Mouse (Mus musculus): Measurements from ENCODE around the gene Duox2. TPM values are rescaled to one million over a fixed set of nuclear protein-coding genes. Genes with fewer than 3 reads are reported as not detected.
"Not testable (repeated sequence)": the region's sequence is repeated elsewhere in the genome, so short reads cannot be mapped to it uniquely, and the experiment has no call there.

The Duox2 gene
- polyA plus RNA-seq (2015; fragmentation: Nextera tagmentation; extraction: Ambion mirVana), result not detected in 2 replicates

DNA sequence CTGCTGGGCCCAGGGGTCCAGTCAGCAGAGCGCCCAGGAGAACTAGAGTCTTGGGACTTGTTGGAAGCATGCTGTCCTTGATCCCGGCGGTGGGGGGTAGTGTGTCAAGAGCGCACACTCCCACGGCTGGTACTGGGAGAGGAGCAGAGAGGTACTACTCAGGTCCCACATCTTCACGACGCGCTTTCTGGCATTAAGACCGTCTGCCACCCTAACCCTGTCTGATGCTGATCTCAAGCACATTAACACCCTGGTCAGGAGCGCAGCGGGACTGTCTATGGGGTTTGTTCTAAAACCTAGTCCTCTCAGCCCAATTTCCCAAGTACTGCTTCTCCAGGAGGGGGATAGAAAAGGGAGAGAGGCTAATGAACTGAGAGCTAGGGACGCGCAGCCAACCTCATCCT lies at the start of gene Duox2:
Gene Duox2, minus strand, starts transcription at position 354 of the 404 bp plus-strand sequence.
- H3K4me1 ChIP-seq (replicated peaks), result peaks cover 49% of the 10 kb centered on the region
- peaks cover 99% of the 10 kb centered on the region for H3K27me3 ChIP-seq
- H3K4me3 ChIP-seq, result peak within 1 kb of the TSS; percentile 28
- H3K27ac ChIP-seq, result no peak within 1 kb of the TSS
- ATAC-seq (ENCODE audit: low FRiP score), result no peak
- 2% methylated on average over 13 of the region's 13 CpGs for WGBS
- H3K9ac ChIP-seq, result no peak within 1 kb of the TSS
- H3K4me2 ChIP-seq, result peak within 1 kb of the TSS; percentile 44
- H3K36me3 ChIP-seq, result no peaks in the 10 kb centered on the region
- H3K9me3 ChIP-seq, result no peaks in the 10 kb centered on the region

DNA sequence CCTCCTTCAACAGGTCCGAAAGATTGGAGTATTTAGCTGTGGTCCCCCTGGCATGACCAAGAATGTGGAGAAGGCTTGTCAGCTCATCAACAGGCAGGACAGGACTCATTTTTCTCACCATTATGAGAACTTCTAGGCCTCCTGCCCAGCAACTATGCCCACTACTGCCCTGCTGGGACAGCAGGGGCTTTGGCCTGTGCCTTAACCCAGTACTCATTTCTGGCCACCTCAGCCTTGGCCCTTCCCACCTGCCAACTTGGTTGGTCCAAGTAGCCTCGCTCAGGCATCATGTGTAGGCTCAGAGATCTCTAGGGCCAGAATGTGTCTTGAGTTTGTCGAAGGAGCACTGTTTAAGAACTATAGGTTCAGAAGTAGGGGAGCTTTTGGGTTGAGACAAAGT lies 49.0 kb upstream of the Duox2 start:
- 95% methylated on average over 3 of the region's 3 CpGs for WGBS
- Histone ChIP-seq H3K4me2 (no peak overlapping the region), H3K9ac (no peak overlapping the region), H3K27ac (no peak overlapping the region), H3K4me3 (no peak overlapping the region), H3K27me3 (no peaks in the 10 kb centered on the region), H3K9me3 (no peaks in the 10 kb centered on the region), H3K36me3 (0 out of 2 replicates have a peak, but pooled peaks cover 2% of the 10 kb centered on the region), H3K4me1 (replicated peaks) (peaks cover 45% of the 10 kb centered on the region)
- ATAC-seq (ENCODE audit: low FRiP score), result no peak

DNA sequence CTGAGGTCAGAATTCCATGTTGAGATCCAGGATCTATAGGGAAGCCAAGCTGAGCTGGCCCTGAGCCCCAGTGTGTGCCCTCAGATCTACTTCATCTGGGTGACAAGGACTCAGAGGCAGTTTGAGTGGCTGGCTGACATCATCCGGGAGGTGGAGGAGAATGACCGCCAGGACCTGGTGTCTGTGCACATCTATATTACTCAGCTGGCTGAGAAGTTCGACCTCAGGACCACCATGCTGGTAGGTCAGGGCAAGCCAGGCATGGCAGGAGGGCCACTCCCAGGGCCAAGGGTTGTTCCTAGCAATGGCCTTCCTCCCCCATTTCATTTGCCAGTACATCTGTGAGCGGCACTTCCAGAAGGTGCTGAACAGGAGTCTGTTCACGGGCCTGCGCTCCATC lies 47.9 kb upstream of the Duox2 start:
- not testable (repeated sequence) for H3K27ac ChIP-seq; H3K9ac ChIP-seq; H3K36me3 ChIP-seq; H3K4me2 ChIP-seq; ATAC-seq (ENCODE audit: low FRiP score); H3K9me3 ChIP-seq; H3K27me3 ChIP-seq; H3K4me3 ChIP-seq
- WGBS, result 85% methylated on average over 6 of the region's 6 CpGs
- H3K4me1 ChIP-seq (replicated peaks), result peaks cover 35% of the 10 kb centered on the region

DNA sequence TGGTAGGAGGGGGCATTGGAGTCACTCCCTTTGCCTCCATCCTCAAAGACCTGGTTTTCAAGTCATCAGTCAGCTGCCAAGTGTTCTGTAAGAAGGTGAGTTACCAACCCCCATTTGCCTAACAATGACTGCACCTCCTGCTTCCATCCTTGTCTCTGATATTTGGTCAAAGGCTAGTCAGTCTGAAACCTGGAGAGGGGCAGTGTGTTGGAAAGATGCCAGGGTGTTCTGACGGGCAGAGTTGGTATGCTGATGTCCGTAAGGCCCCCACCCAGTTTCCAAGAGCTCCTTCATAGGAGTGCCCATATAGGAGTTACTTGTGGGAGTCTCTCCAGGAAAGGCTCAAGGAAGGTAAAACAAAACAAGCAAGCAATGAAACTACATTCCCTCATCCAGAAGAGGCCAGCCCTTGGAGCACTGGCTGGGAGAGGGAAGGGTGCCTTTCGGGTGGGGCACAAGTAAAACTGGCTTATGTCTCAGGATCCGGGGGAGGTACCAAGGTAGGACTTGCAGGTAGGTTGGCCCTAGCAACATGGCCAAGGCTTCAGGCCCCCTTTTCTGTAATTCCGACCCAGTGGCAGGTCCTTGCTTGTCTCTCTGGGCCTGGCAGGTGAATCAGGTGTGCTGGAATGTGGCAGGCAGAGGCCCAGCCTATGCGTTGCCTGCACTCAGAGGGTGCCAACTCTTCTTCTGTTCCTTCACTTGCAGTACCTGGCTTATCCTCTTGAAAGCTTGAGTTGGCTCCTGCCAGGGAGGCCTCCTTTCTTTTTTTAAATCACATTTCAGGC lies 47.1 kb upstream of the Duox2 start:
- 90% methylated on average over 6 of the region's 6 CpGs for WGBS
- Histone ChIP-seq H3K27ac (no peak overlapping the region), H3K36me3 (0 out of 2 replicates have a peak, but pooled peaks cover 2% of the 10 kb centered on the region), H3K4me3 (no peak overlapping the region), H3K9me3 (no peaks in the 10 kb centered on the region), H3K4me2 (no peak overlapping the region), H3K27me3 (no peaks in the 10 kb centered on the region; the same call in 1 of the 2 replicates), H3K4me1 (replicated peaks) (peaks cover 28% of the 10 kb centered on the region), H3K9ac (no peak overlapping the region)
- ATAC-seq (ENCODE audit: low FRiP score), result no peak

DNA sequence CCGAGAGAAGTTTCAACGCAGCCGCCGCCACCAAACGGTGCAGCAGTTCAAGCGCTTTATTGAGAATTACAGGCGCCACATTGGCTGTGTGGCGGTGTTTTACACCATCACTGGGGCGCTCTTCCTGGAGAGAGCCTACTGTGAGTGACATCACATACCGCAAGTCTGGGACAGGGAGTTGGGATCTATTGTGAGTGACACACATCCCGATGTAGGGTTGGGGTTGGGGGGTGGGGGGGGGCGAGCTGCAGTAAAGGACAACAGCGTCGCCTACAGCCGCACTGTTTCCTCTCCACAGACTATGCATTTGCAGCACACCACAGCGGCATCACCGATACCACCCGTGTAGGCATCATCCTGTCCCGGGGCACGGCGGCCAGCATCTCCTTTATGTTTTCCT lies 39.0 kb upstream of the Duox2 start:
- Histone ChIP-seq H3K27me3 (peaks cover 8% of the 10 kb centered on the region; the same call in 1 of the 2 replicates), H3K9ac (no peak overlapping the region), H3K4me1 (replicated peaks) (no peaks in the 10 kb centered on the region), H3K27ac (no peak overlapping the region), H3K36me3 (no peaks in the 10 kb centered on the region), H3K9me3 (no peaks in the 10 kb centered on the region), H3K4me2 (peak overlapping the region; percentile 36), H3K4me3 (no peak overlapping the region)
- WGBS, result 61% methylated on average over 21 of the region's 21 CpGs
- no peak for ATAC-seq (ENCODE audit: low FRiP score)

DNA sequence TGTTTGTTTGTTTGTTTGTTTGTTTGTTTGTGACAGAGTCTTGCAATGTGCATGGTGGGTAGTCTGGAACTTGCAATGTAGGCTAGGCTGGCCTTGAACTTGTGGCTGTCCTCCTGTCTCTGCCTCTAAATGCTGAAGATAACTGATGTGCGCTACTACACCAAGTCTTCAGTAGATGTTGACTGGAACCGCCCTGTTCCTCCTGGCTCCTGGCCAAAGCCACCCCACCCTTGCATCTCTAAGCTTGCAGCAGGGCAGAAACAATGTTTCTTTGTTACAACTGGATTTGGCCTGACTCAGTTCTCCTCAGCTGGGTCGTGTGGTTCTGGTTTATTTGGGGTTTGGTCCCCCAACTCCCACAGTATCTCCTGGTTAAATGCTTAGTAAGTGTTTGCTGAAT lies 35.9 kb upstream of the Duox2 start:
- H3K9me3 ChIP-seq, result no peaks in the 10 kb centered on the region
- 60% methylated on average over 3 of the region's 3 CpGs for WGBS
- H3K9ac ChIP-seq, result no peak overlapping the region
- ATAC-seq (ENCODE audit: low FRiP score), result no peak
- 0 out of 2 replicates have a peak, but pooled peaks cover 3% of the 10 kb centered on the region for H3K27me3 ChIP-seq
- H3K36me3 ChIP-seq, result no peaks in the 10 kb centered on the region
- H3K27ac ChIP-seq, result no peak overlapping the region
- H3K4me1 ChIP-seq (replicated peaks), result no peaks in the 10 kb centered on the region
- H3K4me2 ChIP-seq, result no peak overlapping the region
- H3K4me3 ChIP-seq, result no peak overlapping the region

DNA sequence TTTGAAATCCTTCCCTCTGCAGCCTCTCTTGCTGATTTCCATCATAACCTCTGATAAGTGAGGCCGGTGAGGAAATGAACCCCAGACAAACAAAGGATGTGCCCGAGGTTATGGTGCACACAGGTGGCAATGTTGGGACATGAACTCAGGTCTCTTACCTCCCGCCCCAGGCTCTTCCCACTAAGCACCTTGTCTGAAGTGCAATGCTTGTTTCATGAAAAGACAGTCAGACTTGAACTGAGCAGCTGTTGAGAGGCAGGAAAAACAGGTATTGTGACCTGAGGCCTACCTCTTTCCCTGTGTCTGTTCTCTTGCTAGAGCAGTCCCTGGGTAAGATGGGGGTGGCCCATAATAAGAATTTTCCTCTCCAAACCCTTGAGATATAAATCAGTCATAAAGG lies 34.0 kb upstream of the Duox2 start:
- H3K36me3 ChIP-seq, result no peaks in the 10 kb centered on the region
- H3K4me2 ChIP-seq, result no peak overlapping the region
- H3K9ac ChIP-seq, result no peak overlapping the region
- H3K27ac ChIP-seq, result no peak overlapping the region
- ATAC-seq (ENCODE audit: low FRiP score), result no peak
- 94% methylated on average over 3 of the region's 3 CpGs for WGBS
- H3K4me1 ChIP-seq (replicated peaks), result no peaks in the 10 kb centered on the region
- no peaks in the 10 kb centered on the region for H3K9me3 ChIP-seq
- H3K27me3 ChIP-seq, result no peaks in the 10 kb centered on the region
- H3K4me3 ChIP-seq, result no peak overlapping the region

DNA sequence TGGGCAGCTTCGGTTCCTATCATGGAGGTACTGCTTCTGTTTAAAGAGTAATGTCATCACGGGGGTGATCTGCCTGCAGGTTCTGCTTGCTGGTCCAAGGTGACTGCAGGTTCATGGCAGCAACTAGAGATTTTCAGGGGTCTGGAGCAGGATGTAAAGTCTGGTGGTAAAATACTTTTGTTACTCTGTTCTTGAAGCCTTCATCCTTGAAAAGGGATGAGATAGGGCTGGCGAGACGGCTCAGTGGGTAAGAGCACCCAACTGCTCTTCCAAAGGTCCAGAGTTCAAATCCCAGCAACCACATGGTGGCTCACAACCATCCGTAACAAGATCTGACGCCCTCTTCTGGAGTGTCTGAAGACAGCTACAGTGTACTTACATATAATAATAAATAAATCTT lies 32.1 kb upstream of the Duox2 start:
- ATAC-seq (ENCODE audit: low FRiP score); H3K36me3 ChIP-seq: not testable (repeated sequence)
- 82% methylated on average over 6 of the region's 6 CpGs for WGBS

DNA sequence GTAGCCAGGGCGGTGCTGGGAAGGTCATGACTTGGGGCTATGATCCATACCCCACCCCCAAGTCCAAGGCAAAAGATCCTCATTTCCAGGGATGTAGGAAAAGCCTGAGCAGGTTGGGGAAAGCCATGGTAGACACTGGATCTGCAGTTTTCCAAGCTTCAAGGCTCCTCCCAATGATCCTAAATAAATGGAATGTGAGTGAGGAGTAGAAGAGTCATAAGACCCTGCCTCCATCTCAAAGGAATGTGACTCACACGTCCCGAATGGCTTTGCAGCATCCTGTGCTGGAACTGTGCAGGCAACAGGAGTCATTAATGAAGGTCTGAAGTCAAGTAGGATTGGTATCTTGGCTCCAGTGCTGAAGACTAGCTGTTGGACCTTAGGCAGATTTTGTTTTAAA lies 29.7 kb upstream of the Duox2 start:
- no peaks in the 10 kb centered on the region for H3K27me3 ChIP-seq
- no peaks in the 10 kb centered on the region for H3K4me1 ChIP-seq (replicated peaks)
- H3K27ac ChIP-seq, result no peak overlapping the region
- no peaks in the 10 kb centered on the region for H3K36me3 ChIP-seq
- no peak overlapping the region for H3K4me2 ChIP-seq
- no peak overlapping the region for H3K4me3 ChIP-seq
- no peaks in the 10 kb centered on the region for H3K9me3 ChIP-seq
- ATAC-seq (ENCODE audit: low FRiP score), result no peak
- H3K9ac ChIP-seq, result no peak overlapping the region
- 80% methylated on average over 3 of the region's 3 CpGs for WGBS

More for the DNA sequence above, 32.1 kb upstream of the Duox2 start:
- H3K4me2 ChIP-seq; H3K27ac ChIP-seq; H3K4me3 ChIP-seq; H3K9ac ChIP-seq; H3K4me1 ChIP-seq (replicated peaks); H3K9me3 ChIP-seq; H3K27me3 ChIP-seq: not testable (repeated sequence)

DNA sequence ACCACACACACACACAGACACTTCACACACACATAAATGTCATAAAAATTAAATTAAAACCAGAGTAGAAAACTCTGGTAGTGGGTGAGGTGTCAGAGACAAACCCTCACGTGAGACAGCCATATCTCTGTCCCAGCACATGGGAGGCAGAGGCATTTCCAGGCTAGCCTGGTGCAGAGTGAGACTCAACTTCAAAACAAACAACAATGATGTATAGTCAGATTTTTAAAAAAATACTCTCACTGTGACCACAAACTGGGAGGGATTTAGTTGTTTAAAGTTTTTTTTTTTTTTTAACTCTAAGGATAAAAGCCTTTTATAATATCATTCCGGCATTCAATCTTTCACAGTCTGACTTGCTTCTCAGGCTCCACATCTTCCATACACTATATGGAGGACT lies 27.1 kb upstream of the Duox2 start:
- Histone ChIP-seq H3K27me3 (no peaks in the 10 kb centered on the region), H3K9ac (no peak overlapping the region), H3K4me3 (no peak overlapping the region), H3K4me2 (no peak overlapping the region), H3K9me3 (no peaks in the 10 kb centered on the region), H3K27ac (no peak overlapping the region), H3K36me3 (no peaks in the 10 kb centered on the region), H3K4me1 (replicated peaks) (no peaks in the 10 kb centered on the region)
- WGBS, result 73% methylated on average over 2 of the region's 2 CpGs
- ATAC-seq (ENCODE audit: low FRiP score), result no peak

DNA sequence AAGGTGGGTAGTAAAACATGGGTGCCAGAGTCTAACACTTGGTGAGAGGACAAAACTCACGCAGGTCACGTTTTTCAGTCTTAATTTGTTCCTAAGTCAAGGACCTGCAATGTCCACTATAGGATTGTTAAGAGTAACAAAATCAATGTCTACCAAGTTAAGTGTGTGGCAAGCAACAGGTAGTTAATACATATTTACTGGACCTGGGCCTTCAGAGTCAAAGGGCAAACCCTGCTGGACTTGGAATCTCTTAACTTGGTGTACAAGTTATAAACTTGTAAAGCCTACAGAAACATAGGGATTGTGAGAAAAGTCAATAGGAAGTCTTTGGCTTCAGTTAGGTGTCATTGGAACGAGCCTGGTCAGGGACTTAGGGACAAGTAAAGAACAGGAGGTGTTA lies 26.3 kb upstream of the Duox2 start:
- Histone ChIP-seq H3K9me3 (no peaks in the 10 kb centered on the region), H3K27ac (no peak overlapping the region), H3K9ac (no peak overlapping the region), H3K36me3 (no peaks in the 10 kb centered on the region), H3K27me3 (no peaks in the 10 kb centered on the region), H3K4me3 (no peak overlapping the region), H3K4me2 (no peak overlapping the region), H3K4me1 (replicated peaks) (no peaks in the 10 kb centered on the region)
- 81% methylated on average over 3 of the region's 3 CpGs for WGBS
- ATAC-seq (ENCODE audit: low FRiP score), result no peak

GRCm38 (mm10) chr2:122323960-122324359 lies 25.7 kb upstream of the Duox2 start:
- Histone ChIP-seq H3K4me3 (no peak overlapping the region), H3K9me3 (no peaks in the 10 kb centered on the region), H3K36me3 (no peaks in the 10 kb centered on the region), H3K27ac (no peak overlapping the region), H3K4me1 (replicated peaks) (no peaks in the 10 kb centered on the region), H3K4me2 (no peak overlapping the region), H3K27me3 (0 out of 2 replicates have a peak, but pooled peaks cover under 1% of the 10 kb centered on the region), H3K9ac (no peak overlapping the region)
- WGBS, result 69% methylated on average over 3 of the region's 3 CpGs
- ATAC-seq (ENCODE audit: low FRiP score), result no peak

DNA sequence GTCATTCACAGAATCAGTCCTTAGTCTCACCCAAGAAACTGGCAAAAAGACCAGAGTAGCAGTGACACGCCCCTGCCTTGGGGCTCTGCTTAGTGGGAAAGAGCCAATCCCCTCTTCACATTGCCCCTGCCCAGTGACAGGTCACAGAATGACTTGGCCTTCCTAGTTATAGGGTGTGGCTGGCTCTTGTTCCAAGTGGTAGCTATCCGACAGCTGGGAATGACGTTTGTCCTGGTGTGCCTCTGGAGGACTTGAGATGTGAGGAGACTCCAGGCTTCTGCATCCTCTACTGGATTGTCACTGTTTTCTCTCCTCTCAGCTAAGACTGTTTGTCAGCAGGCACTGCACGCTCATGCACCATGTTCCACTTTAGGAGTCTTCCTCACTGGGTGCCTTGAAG lies 19.1 kb upstream of the Duox2 start:
- no peaks in the 10 kb centered on the region for H3K9me3 ChIP-seq
- H3K27me3 ChIP-seq, result peaks cover 42% of the 10 kb centered on the region
- no peak overlapping the region for H3K4me2 ChIP-seq
- H3K36me3 ChIP-seq, result no peaks in the 10 kb centered on the region
- H3K27ac ChIP-seq, result no peak overlapping the region
- no peak overlapping the region for H3K4me3 ChIP-seq
- no peak overlapping the region for H3K9ac ChIP-seq
- WGBS, result 78% methylated on average over 4 of the region's 4 CpGs
- H3K4me1 ChIP-seq (replicated peaks), result peaks cover 8% of the 10 kb centered on the region
- no peak for ATAC-seq (ENCODE audit: low FRiP score)

Data from hindbrain, embryonic 13.5 days (tissue).